Mouse (Mus musculus): Measurements from ENCODE around the gene Tet2. TPM values are rescaled to one million over a fixed set of nuclear protein-coding genes. Genes with fewer than 3 reads are reported as not detected.

The Tet2 gene
- polyA plus RNA-seq, 1 experiment from 2014 or later = 15.8 TPM

GRCm38 (mm10) chr3:133530664-133531063 lies 14.3 kb downstream of the Tet2 start:
- no peak overlapping the region for H3K9ac ChIP-seq
- no peak overlapping the region for H3K27ac ChIP-seq
- H3K4me2 ChIP-seq = no peak overlapping the region
- H3K36me3 ChIP-seq = no peaks in the 10 kb centered on the region
- no peak for ATAC-seq (ENCODE audit: insufficient number of reproducible peaks, low FRiP score, low TSS enrichment, low read depth)
- H3K4me3 ChIP-seq = no peak overlapping the region
- H3K27me3 ChIP-seq = no peaks in the 10 kb centered on the region
- H3K9me3 ChIP-seq = no peaks in the 10 kb centered on the region
- H3K4me1 ChIP-seq = peaks cover 5% of the 10 kb centered on the region; the same call in 1 of the 2 replicates
- WGBS = 60% methylated on average over 3 of the region's 3 CpGs

DNA sequence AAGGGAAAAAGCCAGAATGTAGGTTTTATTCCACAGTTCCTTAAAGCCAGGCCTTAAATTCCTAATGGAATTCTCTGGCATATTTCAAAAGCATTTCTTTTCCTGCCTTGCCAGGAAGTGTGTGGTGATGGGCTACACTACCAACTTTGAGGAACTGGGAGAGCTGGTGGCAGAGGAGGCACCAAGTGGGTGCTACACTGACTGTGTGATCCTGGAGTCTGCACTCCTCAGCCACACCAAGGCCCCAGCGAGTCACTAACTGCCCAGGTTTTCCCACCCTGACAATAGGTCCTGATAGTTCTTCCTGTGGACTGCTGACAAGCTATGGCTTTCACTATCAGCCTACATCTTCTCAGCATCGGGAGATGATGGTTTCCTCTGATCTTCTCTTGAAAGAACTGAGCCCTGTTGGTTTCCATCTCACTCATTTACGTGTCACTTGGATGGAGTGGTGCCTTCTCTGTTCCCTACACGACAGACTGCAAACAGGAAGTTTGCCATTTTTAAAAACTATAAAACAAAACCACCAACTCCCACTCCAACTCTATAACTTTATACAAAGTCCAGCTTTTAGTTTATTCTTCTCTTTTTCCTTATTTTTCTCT lies 18.7 kb downstream of the Tet2 start:
- no peaks in the 10 kb centered on the region for H3K27me3 ChIP-seq
- H3K9me3 ChIP-seq = no peaks in the 10 kb centered on the region
- H3K4me3 ChIP-seq = no peak overlapping the region
- H3K4me2 ChIP-seq = no peak overlapping the region
- H3K36me3 ChIP-seq = peaks cover 5% of the 10 kb centered on the region; the same call in 1 of the 2 replicates
- peaks cover 5% of the 10 kb centered on the region; the same call in 1 of the 2 replicates for H3K4me1 ChIP-seq
- 81% methylated on average over 4 of the region's 4 CpGs for WGBS
- ATAC-seq (ENCODE audit: insufficient number of reproducible peaks, low FRiP score, low TSS enrichment, low read depth) = no peak
- H3K9ac ChIP-seq = no peak overlapping the region
- H3K27ac ChIP-seq = no peak overlapping the region

DNA sequence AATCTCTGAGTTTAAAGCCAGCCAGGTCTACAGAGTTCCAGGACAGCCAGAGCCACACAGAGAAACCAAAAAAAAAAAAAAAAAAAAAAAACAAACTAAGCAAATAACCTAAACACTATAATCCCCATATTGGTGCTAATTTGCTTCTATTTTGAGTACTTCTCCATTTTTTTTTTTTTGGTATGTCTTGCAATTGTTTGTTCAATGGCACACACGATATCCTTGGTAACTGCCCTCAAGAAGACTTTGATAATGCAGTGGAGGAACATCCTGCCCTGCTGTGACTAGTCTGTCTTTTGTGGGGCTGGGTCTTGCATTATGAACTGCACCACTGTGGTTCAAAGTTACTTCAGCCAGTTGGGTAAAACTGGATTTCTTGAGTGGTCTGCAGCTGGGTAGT lies 19.4 kb downstream of the Tet2 start:
- no peak overlapping the region for H3K27ac ChIP-seq
- H3K4me1 ChIP-seq = peaks cover 5% of the 10 kb centered on the region; the same call in 1 of the 2 replicates
- ATAC-seq (ENCODE audit: insufficient number of reproducible peaks, low FRiP score, low TSS enrichment, low read depth) = no peak
- no peak overlapping the region for H3K4me2 ChIP-seq
- no peaks in the 10 kb centered on the region for H3K9me3 ChIP-seq
- WGBS = 74% methylated on average over 1 of the region's 1 CpGs
- no peaks in the 10 kb centered on the region for H3K27me3 ChIP-seq
- no peak overlapping the region for H3K4me3 ChIP-seq
- H3K9ac ChIP-seq = no peak overlapping the region
- H3K36me3 ChIP-seq = peaks cover 5% of the 10 kb centered on the region; the same call in 1 of the 2 replicates

DNA sequence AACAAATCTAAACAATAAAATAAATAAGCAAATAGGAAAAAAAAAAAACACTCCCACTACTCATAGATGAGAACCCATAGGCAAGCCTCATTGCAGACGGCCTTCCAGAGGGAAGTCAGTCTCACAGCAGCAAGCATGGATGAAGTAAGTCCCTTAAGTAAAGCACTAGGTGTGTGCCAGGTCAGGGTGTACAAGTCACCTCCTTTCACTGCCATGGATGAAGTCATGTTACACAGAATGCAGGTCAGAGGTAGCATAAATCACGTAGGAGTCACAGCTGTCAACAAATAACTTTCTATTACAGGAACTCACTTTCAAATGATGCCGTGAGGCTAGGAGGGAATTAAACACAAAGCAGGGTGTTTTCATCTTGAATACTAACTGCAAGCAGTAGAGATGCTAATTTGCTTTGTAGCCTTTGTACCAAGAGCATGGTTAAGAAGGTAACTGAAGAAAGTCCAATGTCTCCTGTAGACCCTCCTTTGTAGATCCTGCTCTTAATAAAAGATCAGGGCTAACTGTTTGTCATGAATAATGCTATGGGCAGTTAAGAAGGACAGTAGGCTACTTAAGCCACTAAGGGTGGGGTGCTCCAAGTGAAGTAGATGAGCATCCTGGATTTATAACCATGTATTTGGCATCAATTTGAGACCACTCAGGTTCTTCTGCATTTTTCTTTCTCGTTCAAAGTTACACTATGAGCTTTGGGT lies 20.4 kb downstream of the Tet2 start:
- WGBS = 68% methylated on average over 4 of the region's 4 CpGs
- Histone ChIP-seq H3K4me1 (peaks cover 5% of the 10 kb centered on the region; the same call in 1 of the 2 replicates), H3K27ac (no peak overlapping the region), H3K4me3 (no peak overlapping the region), H3K36me3 (peaks cover 5% of the 10 kb centered on the region; the same call in 1 of the 2 replicates), H3K9ac (no peak overlapping the region), H3K4me2 (no peak overlapping the region), H3K27me3 (no peaks in the 10 kb centered on the region), H3K9me3 (no peaks in the 10 kb centered on the region)
- ATAC-seq (ENCODE audit: insufficient number of reproducible peaks, low FRiP score, low TSS enrichment, low read depth) = no peak

DNA sequence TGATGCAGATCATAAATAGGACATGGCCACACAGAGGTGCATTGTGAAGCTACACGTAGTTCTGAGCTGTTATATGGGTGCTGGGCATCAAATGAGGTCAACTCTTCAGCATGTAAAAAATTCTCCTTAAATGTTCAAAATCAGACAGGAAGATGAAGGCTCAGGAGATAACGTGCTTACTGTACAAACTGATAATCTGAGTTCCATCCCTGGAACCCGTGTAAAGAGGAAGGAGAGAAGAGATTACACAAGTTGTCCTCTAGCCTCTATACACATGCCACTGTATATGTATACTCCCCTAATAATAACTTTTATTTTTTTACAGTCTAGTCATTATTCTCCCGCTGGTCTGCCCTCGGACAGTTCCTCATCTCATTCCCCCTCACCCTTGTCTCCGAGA lies 21.7 kb downstream of the Tet2 start:
- Histone ChIP-seq H3K9me3 (no peaks in the 10 kb centered on the region), H3K4me2 (no peak overlapping the region), H3K4me1 (peaks cover 5% of the 10 kb centered on the region; the same call in 1 of the 2 replicates), H3K27me3 (no peaks in the 10 kb centered on the region), H3K9ac (no peak overlapping the region), H3K4me3 (no peak overlapping the region), H3K36me3 (peaks cover 5% of the 10 kb centered on the region; the same call in 1 of the 2 replicates), H3K27ac (no peak overlapping the region)
- no peak for ATAC-seq (ENCODE audit: insufficient number of reproducible peaks, low FRiP score, low TSS enrichment, low read depth)
- 79% methylated on average over 6 of the region's 6 CpGs for WGBS

- Histone ChIP-seq H3K4me1 (peaks cover 8% of the 10 kb centered on the region; the same call in 1 of the 2 replicates), H3K9me3 (no peaks in the 10 kb centered on the region), H3K27me3 (no peaks in the 10 kb centered on the region), H3K27ac (no peak overlapping the region), H3K4me3 (no peak overlapping the region), H3K36me3 (peaks cover 5% of the 10 kb centered on the region; the same call in 1 of the 2 replicates), H3K4me2 (no peak overlapping the region), H3K9ac (no peak overlapping the region)
- ATAC-seq (ENCODE audit: insufficient number of reproducible peaks, low FRiP score, low TSS enrichment, low read depth) = no peak
- WGBS = 80% methylated on average over 7 of the region's 7 CpGs
Measured at GRCm38 (mm10) chr3:133522289-133522688, 22.6 kb downstream of the Tet2 start.

DNA sequence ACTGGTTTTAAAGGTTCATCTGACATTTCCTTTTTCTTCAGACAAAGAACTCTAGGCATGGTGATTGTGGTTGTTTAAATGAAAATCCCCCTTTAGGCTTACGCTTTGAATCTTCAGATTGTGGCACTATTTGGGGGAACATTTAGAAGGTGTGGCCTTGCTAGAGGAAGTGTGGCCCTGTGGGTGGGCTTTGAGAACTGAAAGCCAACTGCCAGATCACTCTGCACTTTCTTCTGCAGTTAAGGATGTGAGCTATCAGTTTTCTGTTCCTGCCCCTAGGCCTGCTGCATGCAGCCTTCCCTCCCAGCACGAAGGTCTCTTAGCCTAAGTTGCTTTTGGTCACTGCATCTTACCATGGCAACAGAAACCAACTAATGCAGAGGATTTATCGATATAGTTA lies 26.1 kb downstream of the Tet2 start:
- Histone ChIP-seq H3K27me3 (no peaks in the 10 kb centered on the region), H3K9me3 (no peaks in the 10 kb centered on the region), H3K9ac (no peak overlapping the region), H3K4me1 (peaks cover 5% of the 10 kb centered on the region; the same call in 1 of the 2 replicates), H3K4me2 (no peak overlapping the region), H3K36me3 (0 out of 2 replicates have a peak, but pooled peaks cover 8% of the 10 kb centered on the region), H3K4me3 (no peak overlapping the region), H3K27ac (no peak overlapping the region)
- no peak for ATAC-seq (ENCODE audit: insufficient number of reproducible peaks, low FRiP score, low TSS enrichment, low read depth)
- 86% methylated on average over 3 of the region's 3 CpGs for WGBS

- H3K4me3 ChIP-seq = no peak overlapping the region
- no peaks in the 10 kb centered on the region for H3K27me3 ChIP-seq
- peaks cover 11% of the 10 kb centered on the region; the same call in 1 of the 2 replicates for H3K36me3 ChIP-seq
- H3K4me2 ChIP-seq = no peak overlapping the region
- no peak overlapping the region for H3K9ac ChIP-seq
- 89% methylated on average over 6 of the region's 6 CpGs for WGBS
- no peaks in the 10 kb centered on the region for H3K9me3 ChIP-seq
- ATAC-seq (ENCODE audit: insufficient number of reproducible peaks, low FRiP score, low TSS enrichment, low read depth) = no peak
- H3K27ac ChIP-seq = no peak overlapping the region
- H3K4me1 ChIP-seq = peaks cover 5% of the 10 kb centered on the region; the same call in 1 of the 2 replicates
Measured at GRCm38 (mm10) chr3:133518116-133518515, 26.8 kb downstream of the Tet2 start.

DNA sequence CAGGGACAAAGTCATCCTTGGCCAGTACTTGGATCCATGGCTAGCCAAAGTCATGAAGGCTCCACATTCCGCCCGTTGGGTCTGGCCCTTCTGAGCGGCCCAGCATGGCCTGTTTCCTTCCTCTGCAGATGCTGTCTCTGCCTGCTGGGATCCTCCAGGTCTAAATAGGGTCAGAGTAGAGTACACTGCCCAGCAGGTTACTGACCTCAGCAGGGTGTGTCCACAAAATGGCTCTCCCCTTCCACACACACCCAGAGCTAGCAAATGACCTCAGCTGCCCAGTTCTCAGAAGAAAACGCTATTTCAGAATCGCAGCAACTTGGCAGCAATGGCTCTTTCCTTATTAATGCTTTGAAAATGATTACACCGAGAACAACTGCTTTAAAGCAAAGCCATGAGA lies 27.5 kb downstream of the Tet2 start:
- H3K36me3 ChIP-seq = peaks cover 11% of the 10 kb centered on the region; the same call in 1 of the 2 replicates

DNA sequence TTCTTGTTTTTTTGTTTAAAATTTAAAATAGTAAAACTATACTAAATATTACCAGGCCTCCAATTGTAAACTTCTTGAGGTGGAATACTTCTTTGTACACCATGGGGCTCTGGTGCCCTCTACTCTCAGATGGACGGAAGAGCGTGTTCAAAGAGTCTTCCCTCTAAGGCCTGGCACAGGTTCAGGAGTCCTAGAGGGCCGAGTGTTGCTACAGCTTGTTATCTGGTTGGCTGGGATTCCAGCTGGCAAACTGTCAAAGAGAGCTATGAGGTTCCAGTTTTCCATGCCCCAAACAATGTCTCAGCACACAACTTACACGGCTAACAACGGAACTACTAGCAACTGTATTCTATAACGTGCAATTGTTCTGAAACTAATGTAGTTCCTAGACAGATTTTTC lies 28.8 kb downstream of the Tet2 start:
- no peak for ATAC-seq (ENCODE audit: insufficient number of reproducible peaks, low FRiP score, low TSS enrichment, low read depth)
- Histone ChIP-seq H3K4me1 (peaks cover 5% of the 10 kb centered on the region; the same call in 1 of the 2 replicates), H3K36me3 (peaks cover 21% of the 10 kb centered on the region; the same call in 1 of the 2 replicates), H3K4me2 (no peak overlapping the region), H3K9me3 (no peaks in the 10 kb centered on the region), H3K9ac (no peak overlapping the region), H3K4me3 (no peak overlapping the region), H3K27me3 (no peaks in the 10 kb centered on the region), H3K27ac (no peak overlapping the region)
- 50% methylated on average over 6 of the region's 6 CpGs for WGBS

More for the DNA sequence above, 27.5 kb downstream of the Tet2 start:
- H3K4me2 ChIP-seq = no peak overlapping the region
- H3K4me1 ChIP-seq = peaks cover 5% of the 10 kb centered on the region; the same call in 1 of the 2 replicates
- no peak overlapping the region for H3K9ac ChIP-seq
- 0 out of 2 replicates have a peak overlapping the region, but pooled peaks have one; percentile 27 for H3K27ac ChIP-seq
- H3K27me3 ChIP-seq = no peaks in the 10 kb centered on the region
- no peak overlapping the region for H3K4me3 ChIP-seq
- H3K9me3 ChIP-seq = no peaks in the 10 kb centered on the region
- WGBS = 82% methylated on average over 6 of the region's 6 CpGs
- ATAC-seq (ENCODE audit: insufficient number of reproducible peaks, low FRiP score, low TSS enrichment, low read depth) = no peak

- ATAC-seq (ENCODE audit: insufficient number of reproducible peaks, low FRiP score, low TSS enrichment, low read depth) = no peak
- H3K4me2 ChIP-seq = no peak overlapping the region
- no peak overlapping the region for H3K27ac ChIP-seq
- H3K4me3 ChIP-seq = no peak overlapping the region
- H3K27me3 ChIP-seq = no peaks in the 10 kb centered on the region
- 93% methylated on average over 8 of the region's 8 CpGs for WGBS
- peaks cover 21% of the 10 kb centered on the region; the same call in 1 of the 2 replicates for H3K36me3 ChIP-seq
- no peak overlapping the region for H3K9ac ChIP-seq
- no peaks in the 10 kb centered on the region for H3K9me3 ChIP-seq
- peaks cover 5% of the 10 kb centered on the region; the same call in 1 of the 2 replicates for H3K4me1 ChIP-seq
Measured at GRCm38 (mm10) chr3:133515204-133515969, 29.6 kb downstream of the Tet2 start.

Measured in limb, embryonic 15.5 days (tissue).